Mouse (Mus musculus) cerebellum, adult 2 months (tissue): ENCODE measurements around the gene Osbpl10. TPM values are rescaled to one million over a fixed set of nuclear protein-coding genes. Genes with fewer than 3 reads are reported as not detected.

Source experiments
- DNase-seq, 2 experiments: peaks; one replicate each; pipeline ENCODE4 v3.0.0; 2021
- H3K27ac ChIP-seq: fragments of 200-500 bp; 2 replicates; pipeline ENCODE4 v1.5.1; 2012; ENCODE audit warnings: low read length, control low read depth, inconsistent platforms; ENCODE audit not compliant: insufficient read depth
- H3K27me3 ChIP-seq: fragments of 200-500 bp; 2 replicates; pipeline ENCODE4 v1.6.1; 2012; ENCODE audit warnings: inconsistent platforms, mild to moderate bottlenecking, low read length, moderate library complexity; ENCODE audit not compliant: control insufficient read depth, insufficient read depth
- H3K4me1 ChIP-seq: fragments of 200-500 bp; 2 replicates; pipeline ENCODE4 v1.6.1; 2011; ENCODE audit warnings: low read length; ENCODE audit not compliant: control insufficient read depth, insufficient read depth
- H3K4me3 ChIP-seq: fragments of 200-500 bp; replicated peaks from 2 replicates; pipeline ENCODE3; 2011; ENCODE audit warnings: mild to moderate bottlenecking, low read depth, low read length, control low read depth; ENCODE audit not compliant: insufficient read depth
- CTCF ChIP-seq: fragments of 200-500 bp; IDR thresholded peaks from 2 replicates; pipeline ENCODE4 v1.5.1; 2011; ENCODE audit warnings: low read depth, mild to moderate bottlenecking, control low read depth, low read length, moderate library complexity, borderline replicate concordance; ENCODE audit not compliant: insufficient read depth
- POLR2A ChIP-seq: fragments of 200-500 bp; IDR thresholded peaks from 2 replicates; pipeline ENCODE4 v1.6.1; 2011; ENCODE audit warnings: low read length, control low read depth, borderline replicate concordance; ENCODE audit not compliant: insufficient read depth
- WGBS: fragments of 180-500 bp; shearing (Covaris S2); methylation state at CpG from one replicate; pipeline ENCODE4 v1.1.7; 2018; 5-methylcytosine and 5-hydroxymethylcytosine counted together
- polyA plus RNA-seq: library from polyadenylated mRNA; depleted of rRNA; stranded (reverse); fragments of >200 nt; gene quantifications from 2 replicates; pipeline ENCODE4 v1.2.3, GENCODE M21; 2012

Osbpl10 gene
- polyA plus RNA-seq, 1 experiment = 11.0 TPM

DNA sequence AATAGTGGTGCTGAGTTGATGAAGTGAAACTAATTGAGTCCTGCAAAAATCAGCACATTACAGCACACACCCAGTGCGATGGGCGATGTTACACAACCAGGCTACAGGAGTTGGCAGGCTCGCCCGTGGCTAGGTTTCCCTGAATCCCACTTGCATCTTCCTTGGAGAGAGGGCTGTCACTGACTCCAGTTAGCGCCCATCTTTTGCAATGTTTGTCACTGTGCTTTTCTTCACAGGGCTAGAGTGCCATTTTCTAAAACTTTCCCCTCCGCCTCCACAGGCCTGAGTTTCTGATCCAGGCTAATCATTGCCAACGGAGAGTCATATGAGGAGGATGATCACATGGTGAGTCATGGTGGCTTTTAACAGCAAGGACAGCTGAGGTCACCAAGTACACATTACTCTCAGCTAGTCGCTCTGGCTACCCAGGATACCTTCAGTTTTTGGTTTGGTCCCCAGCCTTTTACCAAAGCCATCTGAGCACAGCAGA is 258.0 kb downstream of the Osbpl10 start:
- no peak overlapping the region for H3K4me3 ChIP-seq

DNA sequence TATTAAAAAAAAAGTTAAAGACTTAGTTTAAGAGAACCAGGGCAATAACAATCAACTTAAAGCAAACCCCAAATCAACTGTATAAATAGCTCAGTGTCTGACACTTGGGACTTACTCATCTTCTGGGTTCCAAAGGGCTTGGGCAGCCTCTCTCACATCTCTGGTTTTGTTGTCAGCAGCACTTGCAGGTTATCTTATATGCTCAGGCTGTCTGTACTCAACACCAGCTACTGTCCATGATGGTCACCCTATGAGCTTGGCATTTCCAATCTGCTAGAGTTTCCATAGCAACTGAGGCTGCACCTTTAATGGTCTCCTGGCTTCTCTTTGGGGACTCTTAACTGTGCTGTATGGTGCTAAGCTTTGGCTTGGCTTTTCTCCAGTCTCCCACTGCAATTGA is 259.6 kb downstream of the Osbpl10 start:
- no peak overlapping the region for H3K4me3 ChIP-seq
- H3K27ac ChIP-seq = no peak overlapping the region
- no peak for DNase-seq
- H3K4me1 ChIP-seq = peaks cover 6% of the 10 kb centered on the region; the same call in 1 of the 2 replicates
- TF ChIP-seq POLR2A (no peak), CTCF (no peak)
- no peaks in the 10 kb centered on the region for H3K27me3 ChIP-seq

More for the DNA sequence above, 258.0 kb downstream of the Osbpl10 start:
- H3K27me3 ChIP-seq = no peaks in the 10 kb centered on the region
- H3K4me1 ChIP-seq = peaks cover 6% of the 10 kb centered on the region; the same call in 1 of the 2 replicates
- DNase-seq = no peak
- TF ChIP-seq CTCF (no peak), POLR2A (no peak)
- no peak overlapping the region for H3K27ac ChIP-seq
- 65% methylated on average over 8 of the region's 8 CpGs for WGBS

DNA sequence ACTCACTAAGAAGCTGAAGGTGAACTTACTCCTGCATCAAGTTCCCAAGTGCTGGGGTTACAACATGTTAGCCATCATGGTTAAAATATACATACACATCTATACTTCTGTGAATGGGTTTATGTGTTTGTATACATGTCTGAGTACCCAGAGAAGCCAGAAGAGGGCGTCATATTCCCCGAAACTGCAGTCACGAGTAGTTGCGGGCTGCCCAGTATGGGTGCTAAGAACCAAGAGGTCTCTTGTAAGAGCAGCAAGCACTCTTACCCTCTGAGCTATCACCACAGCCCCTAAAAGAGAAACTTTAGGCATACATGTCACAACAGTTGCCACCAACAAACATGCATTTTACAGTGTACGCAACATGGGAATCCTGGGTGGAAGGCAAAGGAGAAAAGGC is 261.5 kb downstream of the Osbpl10 start:
- H3K27ac ChIP-seq = no peak overlapping the region
- no peaks in the 10 kb centered on the region for H3K27me3 ChIP-seq
- DNase-seq = no peak
- 92% methylated on average over 5 of the region's 5 CpGs for WGBS
- H3K4me1 ChIP-seq = no peaks in the 10 kb centered on the region; the same call in 1 of the 2 replicates
- no peak overlapping the region for H3K4me3 ChIP-seq
- TF ChIP-seq CTCF (no peak), POLR2A (no peak)

DNA sequence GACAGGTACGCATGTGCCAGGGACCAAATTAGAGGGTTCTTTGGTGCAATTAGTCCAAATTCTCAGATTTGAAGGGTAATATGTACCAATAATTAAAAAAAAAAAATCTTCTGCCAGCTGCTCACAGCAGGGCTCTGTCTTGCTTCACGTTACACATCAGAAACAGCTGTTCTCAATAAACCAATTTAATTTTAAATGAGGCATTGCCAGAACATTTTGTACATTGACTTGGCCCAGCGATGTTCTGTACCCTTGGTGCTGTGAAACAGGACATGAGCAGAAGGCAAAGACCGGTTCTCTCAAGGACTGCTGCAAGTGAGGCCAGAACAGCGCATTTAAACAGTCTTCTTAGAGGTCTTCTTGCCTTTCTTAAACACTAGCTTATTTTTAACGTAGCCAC is 265.3 kb downstream of the Osbpl10 start:
- no peak for DNase-seq
- WGBS = 64% methylated on average over 6 of the region's 6 CpGs
- no peak for TF ChIP-seq CTCF
- TF ChIP-seq POLR2A = no peak
- no peak overlapping the region for H3K27ac ChIP-seq
- H3K4me1 ChIP-seq = no peaks in the 10 kb centered on the region
- no peak overlapping the region for H3K4me3 ChIP-seq
- H3K27me3 ChIP-seq = no peaks in the 10 kb centered on the region

DNA sequence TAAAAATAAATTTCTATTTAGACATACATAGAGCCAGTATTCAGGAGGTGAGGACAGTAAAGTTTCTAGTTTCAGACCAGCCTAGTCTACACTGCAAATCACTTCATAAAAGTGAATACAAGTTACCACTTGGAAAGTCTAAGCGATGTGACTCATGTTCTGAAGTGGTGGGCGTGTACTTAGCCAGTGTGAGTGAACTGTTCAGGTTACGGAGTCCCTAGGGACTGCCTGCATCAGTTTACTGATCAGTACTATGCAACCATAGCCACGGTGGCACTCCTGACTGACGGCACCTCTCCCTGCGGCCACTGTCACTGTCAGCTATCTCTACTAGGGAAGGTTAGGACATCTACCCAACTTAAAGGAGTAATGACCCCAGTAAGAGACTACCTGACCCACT is 266.7 kb downstream of the Osbpl10 start:
- H3K4me3 ChIP-seq = no peak overlapping the region
- no peak for TF ChIP-seq CTCF
- no peak for TF ChIP-seq POLR2A
- H3K27me3 ChIP-seq = no peaks in the 10 kb centered on the region
- WGBS = 94% methylated on average over 6 of the region's 6 CpGs
- no peaks in the 10 kb centered on the region for H3K4me1 ChIP-seq
- no peak for DNase-seq
- no peak overlapping the region for H3K27ac ChIP-seq

DNA sequence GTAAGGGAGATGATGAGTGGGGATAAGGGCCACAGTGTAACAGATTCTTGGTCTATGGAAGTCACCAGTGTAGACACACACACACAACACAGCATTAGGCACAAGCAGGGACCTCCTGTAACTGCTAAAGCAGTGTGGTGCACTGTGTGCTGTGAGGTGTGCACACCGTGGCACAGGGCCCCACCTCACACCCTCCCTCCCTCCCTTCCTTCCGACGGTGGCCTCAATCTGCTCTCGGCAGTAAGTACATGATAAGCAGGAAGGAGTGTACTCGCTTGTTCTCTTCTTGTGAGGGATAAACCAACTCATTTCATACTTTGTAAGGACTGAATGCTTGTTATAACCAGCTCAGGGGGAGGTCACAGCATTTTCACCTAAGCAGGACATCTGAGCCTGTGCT is 270.8 kb downstream of the Osbpl10 start:
- no peak overlapping the region for H3K4me3 ChIP-seq
- DNase-seq = no peak
- TF ChIP-seq CTCF = no peak
- no peak for TF ChIP-seq POLR2A
- WGBS = 56% methylated on average over 5 of the region's 5 CpGs
- no peaks in the 10 kb centered on the region for H3K27me3 ChIP-seq
- no peak overlapping the region for H3K27ac ChIP-seq
- no peaks in the 10 kb centered on the region for H3K4me1 ChIP-seq

DNA sequence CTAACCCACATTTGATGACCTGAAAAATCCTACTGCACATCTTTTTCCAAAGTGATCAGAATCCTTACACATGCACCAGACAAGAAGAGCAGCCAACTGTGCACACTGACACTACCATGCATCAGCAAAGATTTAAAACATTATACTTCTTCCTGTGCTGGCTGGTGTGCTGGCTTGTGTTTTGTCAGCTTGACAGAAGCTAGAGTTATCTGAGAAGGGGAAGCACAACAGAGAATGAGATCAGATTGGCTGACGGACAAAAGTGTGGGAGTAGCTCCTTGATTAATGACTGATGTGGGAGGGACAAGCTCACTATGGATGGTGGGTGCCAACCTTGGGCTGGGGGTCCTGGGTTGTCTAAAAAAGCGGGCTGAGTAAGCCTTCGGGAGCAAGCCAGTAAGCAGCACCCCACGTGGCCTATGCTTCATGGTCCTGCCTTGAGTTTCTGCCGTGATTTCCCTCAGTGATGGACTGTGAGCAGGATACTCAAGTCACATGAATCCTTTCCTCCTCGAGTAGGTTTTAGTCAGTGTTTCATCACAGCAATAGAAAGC is 279.4 kb downstream of the Osbpl10 start:
- TF ChIP-seq POLR2A (no peak), CTCF (no peak)
- Histone ChIP-seq H3K4me3 (no peak overlapping the region), H3K27ac (no peak overlapping the region), H3K27me3 (no peaks in the 10 kb centered on the region), H3K4me1 (no peaks in the 10 kb centered on the region)
- no peak for DNase-seq
- 84% methylated on average over 6 of the region's 6 CpGs for WGBS

DNA sequence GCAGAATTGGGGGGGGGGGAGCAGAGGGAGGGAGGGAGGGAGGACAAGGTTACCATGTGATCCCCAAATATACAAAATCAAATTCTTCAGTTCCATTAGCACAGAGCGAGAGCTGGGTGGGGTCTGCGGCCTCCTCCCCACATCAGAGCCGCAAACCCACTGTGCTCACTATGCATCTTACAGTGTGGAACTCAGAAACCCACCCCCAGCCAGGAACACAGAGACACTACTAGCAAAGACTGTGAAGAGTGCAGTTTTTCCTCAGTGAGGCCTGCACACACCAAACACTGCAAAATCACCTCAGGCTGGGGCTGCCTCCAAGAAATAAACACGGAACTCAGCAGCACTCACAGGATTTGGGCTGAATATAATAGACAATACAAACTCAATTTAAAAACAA is 281.5 kb downstream of the Osbpl10 start:
- no peak for DNase-seq
- H3K27me3 ChIP-seq = no peaks in the 10 kb centered on the region
- no peaks in the 10 kb centered on the region for H3K4me1 ChIP-seq
- H3K27ac ChIP-seq = no peak overlapping the region
- 91% methylated on average over 4 of the region's 4 CpGs for WGBS
- no peak overlapping the region for H3K4me3 ChIP-seq
- TF ChIP-seq CTCF (no peak), POLR2A (no peak)
